Mouse (Mus musculus): Measurements from ENCODE around the gene Med24.

Gene Med24

DNA sequence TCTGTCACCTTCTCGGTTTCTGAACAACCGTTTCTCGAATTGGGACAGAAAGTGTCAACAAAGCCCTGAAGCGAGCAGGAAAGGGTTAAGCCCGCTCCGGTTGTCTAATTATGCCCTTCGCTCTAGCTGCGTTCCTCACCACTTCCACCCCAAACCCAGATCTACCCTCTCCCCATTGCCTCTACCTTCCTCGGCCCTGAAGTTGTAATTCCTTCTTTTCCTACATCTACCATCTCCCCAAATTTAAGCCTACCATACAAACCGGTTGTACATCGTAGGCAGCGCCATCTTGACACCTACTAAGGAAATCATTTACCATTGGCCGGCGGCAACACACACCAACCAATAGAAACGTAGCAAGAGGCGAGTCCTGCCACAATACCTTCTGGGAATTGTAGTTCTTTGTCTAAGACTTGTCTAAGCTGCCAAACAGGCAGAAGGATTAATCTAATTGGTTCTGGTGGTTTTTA lies at the start of gene Med24:
TSS of gene Med24 (minus strand) at position 317 of the 470 bp plus-strand sequence.
- peak; percentile 67 to 84 for DNase-seq (ENCODE audit: low spot score in 2 of 2)

DNA sequence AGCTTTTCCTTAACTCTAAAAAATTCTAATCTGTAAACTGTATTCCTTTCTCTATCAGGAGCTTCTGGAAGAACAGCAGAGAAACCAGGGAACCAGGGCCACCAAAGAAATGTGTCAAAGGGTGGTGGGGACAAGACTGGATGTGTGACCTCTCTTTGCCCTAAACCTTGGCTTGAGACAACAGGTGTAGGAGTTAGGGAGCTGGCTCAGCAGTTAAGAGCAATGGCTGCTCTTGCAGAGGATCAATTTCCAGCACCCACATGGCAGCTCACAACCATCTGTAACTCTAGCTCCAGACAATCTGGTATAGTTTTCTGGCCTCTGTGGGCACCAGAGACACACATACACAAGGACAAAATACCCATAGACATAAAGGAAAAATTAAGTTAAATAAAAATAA lies 48.7 kb upstream of the Med24 start:
- DNase-seq (ENCODE audit: low spot score in 2 of 2), result no peak

DNA sequence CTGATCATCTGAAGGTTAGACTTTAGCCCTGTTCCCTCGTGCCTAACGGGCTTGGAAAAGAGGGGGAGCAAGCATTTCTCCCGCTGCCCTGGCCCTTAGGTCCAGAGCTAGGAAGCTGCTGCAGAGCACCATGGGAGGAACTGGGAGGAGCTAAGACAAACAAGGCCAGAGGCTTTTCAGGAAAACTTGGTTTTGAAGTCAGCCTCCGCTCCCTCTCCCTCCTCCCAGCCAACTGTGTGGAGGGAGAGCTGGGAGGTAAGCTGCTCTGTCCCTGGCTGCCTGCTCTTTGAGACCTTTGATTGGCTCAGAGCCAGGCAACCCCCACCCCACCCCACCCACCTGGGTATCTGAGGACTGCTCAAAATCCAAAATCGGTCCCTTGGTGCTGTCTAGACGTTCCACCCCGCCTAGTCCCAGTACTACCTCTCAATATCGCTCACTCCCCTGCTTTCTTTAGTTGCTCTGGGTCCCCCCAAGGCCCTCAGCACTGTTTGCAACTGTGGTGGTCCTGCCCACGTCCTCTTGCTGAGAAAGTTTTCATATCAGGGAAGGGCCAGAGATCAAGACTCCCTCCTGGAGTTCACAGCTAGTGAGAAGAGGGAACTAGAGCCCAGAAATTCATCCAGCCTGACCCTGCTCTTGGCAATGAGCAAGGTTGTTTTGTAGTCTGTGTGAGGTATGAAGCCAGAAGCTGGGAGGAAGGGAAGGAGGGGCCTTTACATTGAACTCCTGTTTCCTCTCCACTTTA lies 47.8 kb upstream of the Med24 start:
- no peak for DNase-seq (ENCODE audit: low spot score in 2 of 2)

DNA sequence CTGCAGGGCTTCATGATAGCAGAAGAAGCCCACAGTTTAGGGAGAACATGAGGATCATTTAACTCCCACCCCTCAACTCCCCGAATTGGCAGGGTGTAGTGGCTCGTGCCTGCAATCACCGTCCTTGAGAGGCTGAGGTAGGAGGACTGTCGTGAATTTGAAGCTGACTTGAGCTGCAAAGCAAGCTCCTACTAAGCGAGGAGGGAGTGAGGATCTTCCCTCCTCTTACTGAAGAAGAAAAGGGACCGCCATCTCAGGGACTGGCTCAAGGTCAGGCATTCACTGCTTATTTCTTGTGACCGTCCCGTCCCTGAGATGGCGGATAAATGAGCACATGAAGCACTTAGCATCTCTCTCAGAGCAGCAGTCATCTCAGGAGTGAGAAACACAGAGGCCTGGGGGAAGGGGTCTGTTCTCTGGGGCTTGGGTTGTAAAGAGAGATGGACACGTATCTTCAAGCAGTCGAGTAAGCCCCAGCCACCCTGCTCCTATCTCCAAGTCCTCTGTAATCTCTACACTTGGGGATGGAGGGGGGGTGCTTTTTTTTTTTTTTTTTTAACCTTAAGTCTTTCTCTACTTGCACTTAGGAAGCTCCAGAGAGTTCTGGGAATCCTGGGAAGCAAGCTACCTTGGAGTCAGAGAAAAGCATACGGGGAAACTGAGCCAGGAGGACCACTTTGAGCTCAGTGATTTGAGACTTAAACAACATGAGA lies 47.0 kb upstream of the Med24 start:
- DNase-seq (ENCODE audit: low spot score in 2 of 2), result no peak

DNA sequence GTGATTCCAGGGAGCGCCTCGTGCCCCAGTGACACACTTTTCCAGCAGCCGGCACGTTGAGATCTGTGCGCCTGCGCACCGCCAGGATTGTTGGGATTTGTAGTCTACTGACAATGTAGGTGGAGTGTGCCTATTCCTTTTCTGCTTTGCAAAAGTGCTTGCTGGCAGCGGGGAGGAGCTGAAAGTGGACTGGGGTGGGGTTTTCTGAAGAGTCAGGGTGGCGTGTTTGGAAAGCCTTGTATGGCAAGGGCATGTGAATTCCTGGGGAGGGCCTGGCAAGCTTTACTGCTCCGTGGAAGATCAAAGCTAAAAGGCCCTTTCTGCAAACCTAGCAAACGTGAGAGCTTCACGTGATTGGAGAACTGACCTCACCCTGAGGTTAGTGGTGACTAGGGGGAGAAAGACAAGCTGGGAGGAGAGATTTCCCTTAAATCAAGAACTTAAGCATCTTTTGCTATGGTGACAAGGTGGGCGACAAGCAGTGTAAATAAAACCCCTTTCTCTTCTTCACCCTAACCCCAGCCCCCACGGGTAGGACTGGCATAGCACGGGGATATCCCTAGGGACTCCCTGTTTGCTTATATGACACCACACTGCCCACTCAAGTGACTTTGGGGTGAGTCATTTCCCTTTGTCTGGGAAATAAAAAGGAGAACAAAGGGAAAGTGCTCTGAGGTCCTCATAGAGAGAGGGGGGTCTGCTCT lies 46.3 kb upstream of the Med24 start:
- peak; percentile 60 to 85 for DNase-seq (ENCODE audit: low spot score in 2 of 2)

DNA sequence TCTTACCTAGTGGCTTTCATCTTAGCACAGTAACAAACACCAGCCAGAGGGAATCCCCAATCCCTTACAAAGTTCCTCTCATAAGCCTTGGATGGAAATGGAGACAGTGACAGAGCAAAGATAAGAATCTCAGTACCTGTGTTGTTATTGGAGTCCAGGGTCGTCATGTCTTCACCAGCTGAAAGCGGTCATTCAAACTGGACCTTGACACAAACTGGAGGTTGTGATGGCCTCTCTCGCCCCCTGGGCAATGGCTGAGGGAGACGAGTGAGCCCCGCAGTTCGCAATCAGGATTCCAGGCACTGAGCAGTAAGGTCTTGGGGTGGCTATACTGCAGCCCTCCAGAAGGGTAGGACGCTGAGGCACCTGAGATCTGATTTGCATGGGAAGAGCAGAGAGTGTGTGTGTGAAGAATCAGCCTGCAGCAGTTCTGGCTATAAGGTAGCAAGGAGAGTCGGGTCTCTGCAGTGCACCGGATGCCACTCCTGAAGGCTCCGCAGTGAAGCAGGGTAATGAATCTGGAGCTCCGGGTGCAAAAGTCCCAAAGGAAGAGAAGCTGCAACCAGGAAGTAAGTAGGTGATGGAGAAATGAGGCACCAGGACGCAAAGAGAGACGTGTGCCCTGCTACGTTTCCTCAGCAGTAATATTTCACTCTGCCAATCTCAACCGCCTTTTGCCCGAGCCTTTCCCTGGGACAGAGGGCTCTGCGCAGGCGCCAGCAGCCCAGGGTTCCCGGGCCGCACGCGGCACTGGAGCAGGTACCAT lies 45.5 kb upstream of the Med24 start, which contains the start of gene Nr1d1:
TSS of gene Nr1d1 (minus strand) at position 752 of the 766 bp plus-strand sequence.
- no peak for DNase-seq (ENCODE audit: low spot score in 2 of 2)

DNA sequence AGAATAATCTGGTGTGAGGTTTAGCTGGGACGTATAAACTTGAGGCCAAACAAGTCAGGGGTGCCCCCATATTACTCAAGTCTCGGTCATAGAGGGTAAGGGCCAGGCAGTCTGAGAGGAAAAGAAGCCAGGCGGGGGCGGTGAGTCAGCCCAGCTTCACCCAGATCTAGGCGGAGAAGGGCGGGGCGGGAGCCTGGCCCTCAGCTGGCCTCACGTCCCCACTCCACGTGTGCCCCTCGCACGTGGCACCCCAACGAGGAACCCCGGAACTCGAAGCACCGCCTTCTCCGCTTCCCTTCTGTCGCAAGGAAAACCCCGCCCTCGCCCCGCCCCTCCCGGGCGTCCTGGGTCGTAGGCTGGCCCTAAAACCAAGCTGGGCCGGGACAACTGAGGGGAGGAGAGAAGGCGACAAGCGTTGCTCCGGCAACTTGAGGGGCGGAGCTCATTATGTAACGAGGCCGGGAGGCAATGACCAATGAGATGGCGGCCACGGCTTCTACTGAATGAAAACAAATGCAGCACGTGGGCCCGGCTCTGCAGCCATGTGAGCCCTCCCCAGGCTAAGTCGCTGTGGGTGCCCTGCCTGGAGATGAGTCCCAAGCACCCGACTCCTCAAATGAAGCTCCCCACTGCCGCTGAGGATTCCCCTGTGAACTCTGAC lies 44.5 kb upstream of the Med24 start:
- peak; percentile 92 to 96 for DNase-seq (ENCODE audit: low spot score in 2 of 2)

DNA sequence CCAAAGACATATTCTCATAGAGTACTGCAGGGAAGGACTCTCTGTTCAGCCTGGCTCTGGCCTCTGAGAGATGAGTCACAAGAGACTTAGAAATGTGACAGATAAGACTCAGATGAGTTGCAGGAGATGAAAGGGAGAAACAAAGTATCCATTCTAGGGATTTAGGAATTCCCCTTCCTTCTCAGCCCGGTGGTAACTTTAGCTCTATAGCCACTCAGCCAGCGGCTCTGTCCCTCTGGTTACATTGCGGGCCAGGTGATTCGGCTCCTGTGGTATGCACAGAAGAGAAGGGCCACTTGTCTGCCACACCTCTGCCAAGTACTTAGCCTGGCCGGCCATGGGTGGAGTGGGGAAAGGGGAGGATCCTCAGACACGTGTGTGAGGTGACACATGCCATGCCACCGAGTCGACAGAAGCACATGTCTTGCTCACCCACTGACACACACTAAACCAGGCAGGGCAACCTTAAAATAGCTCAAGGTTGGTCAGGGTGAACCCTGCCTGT lies 43.5 kb upstream of the Med24 start:
- no peak for DNase-seq (ENCODE audit: low spot score in 2 of 2)

DNA sequence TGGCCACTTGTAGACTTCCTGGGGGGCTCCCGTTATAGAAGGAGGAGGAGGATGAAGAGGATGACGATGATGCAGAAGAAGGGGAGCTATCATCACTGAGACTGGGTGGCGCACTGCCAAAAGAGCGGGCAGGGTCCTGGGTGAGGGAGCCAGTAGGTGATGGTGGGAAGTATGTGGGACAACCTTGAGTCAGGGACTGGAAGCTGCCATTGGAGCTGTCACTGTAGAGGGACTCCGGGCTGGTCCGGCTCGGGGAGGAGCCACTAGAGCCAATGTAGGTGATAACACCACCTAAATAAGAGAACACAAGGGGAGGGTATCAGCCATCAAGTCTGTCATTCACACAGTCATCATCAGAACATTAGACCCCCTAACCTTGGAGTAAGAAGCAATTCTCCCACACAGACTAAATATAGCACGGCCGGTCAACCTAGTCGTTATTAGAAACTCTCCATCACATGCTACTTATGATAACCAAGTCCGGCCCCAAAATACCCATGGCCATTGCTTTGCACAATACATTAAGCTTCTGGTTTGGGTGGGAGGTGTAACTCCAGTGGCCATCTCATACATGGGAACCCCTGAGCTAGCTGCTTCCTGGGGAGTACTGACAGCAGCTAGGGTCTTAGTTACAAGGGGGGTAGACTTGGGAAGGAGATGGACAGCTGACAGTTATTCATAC lies 42.8 kb upstream of the Med24 start:
- DNase-seq (ENCODE audit: low spot score in 2 of 2), result no peak

DNA sequence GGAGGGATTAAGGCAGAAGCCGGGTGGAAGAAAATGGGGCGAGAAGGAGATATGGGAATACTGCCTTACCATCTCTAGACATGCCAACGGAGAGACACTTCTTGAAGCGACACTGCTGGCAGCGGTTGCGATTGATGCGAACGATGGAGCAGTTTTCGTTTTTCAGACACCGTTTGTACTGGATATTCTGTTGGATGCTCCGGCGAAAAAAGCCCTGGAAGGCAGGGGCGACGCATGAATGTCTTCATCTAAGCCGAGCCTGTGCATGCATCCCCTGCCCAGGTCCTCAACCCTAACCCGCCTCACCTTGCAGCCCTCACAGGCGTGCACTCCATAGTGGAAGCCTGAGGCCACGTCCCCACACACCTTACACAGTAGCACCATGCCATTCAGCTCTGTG lies 41.9 kb upstream of the Med24 start:
- DNase-seq (ENCODE audit: low spot score in 2 of 2), result no peak

DNA sequence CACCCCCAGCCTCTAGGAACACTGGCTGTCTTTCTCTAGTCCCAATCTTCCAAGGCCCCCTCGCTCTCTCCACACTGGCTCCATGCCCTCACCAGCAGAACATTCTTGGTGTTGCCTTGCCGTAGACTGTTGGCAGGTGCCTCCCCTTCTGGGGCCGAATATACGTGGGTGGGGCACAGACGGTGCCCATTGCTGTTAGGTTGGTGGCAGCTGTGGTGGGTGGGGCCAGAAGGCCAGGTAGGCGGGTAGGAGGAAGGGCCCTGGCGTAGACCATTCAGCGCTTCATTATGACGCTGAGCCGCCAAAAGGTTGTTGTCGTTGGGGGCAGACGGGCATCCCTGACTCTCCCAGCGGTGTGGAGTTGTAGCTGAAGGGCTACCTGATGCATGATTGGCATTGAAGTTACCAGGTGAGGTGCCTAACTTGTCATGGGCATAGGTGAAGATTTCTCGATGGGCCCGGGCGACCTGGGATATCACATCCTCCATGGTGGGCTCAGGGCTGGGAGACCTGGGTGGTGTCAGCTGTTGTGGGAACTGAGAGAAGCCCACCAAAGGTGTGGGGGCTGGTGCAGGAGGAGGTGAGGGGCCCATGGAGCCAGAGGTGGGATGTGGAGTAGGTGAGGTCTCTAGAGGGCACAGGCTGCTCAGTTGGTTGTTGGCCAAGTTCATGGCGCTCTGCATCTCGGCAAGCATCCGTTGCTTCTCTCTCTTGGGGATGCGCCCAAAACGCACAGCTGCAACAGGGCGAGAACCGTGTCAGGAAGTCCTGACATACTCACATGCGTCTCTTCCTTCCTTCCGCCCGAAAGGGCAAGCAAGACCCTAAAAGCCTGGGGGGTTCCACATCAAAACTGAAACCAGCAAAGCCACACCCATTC lies 41.1 kb upstream of the Med24 start:
- peak in 1 of 2 experiments; percentile 53 for DNase-seq (ENCODE audit: low spot score in 2 of 2)

DNA sequence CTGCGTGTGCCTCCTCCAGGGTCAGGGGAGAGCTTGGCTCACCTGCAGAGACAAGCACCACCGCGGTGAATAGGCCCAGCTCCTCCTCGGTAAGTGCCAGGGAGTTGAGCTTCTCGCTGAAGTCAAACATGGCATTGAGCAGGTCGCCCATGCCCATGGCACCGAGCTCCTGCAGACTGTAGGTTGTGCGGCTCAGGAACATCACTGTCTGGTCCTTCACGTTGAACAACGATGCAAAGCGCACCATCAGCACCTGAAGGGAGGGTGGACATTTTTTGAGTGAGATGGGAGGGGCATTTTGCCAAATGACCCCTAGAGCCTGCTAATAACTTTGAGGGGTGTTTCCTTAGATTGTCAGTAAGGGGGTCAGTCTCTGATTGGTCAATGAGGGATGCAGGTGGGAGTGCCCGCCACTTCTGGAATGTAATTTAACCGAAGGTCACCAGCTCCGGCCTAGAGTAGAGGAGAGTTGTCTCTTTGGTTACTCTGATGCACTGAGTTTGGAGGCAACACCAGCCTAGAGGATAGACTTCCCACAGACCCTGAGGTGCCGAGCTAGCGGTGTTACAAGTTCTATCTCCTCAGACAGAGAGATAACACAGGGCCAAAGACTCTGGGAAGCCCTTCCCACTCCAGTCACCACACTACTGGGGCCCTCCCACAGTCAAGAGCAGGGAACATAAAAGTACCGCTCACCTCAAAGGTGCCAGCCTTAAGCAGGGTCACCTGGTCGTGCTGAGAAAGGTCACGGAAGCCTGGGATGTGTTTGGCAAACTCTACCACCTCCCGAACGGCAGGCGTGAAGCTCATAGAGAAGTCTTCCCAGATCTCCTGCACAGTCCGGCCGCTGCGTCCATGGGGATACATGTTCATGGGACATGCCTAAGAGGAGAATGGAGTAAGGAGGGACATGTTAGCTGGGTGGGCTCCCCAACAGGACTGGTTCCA lies 40.0 kb upstream of the Med24 start:
- no peak for DNase-seq (ENCODE audit: low spot score in 2 of 2)

DNA sequence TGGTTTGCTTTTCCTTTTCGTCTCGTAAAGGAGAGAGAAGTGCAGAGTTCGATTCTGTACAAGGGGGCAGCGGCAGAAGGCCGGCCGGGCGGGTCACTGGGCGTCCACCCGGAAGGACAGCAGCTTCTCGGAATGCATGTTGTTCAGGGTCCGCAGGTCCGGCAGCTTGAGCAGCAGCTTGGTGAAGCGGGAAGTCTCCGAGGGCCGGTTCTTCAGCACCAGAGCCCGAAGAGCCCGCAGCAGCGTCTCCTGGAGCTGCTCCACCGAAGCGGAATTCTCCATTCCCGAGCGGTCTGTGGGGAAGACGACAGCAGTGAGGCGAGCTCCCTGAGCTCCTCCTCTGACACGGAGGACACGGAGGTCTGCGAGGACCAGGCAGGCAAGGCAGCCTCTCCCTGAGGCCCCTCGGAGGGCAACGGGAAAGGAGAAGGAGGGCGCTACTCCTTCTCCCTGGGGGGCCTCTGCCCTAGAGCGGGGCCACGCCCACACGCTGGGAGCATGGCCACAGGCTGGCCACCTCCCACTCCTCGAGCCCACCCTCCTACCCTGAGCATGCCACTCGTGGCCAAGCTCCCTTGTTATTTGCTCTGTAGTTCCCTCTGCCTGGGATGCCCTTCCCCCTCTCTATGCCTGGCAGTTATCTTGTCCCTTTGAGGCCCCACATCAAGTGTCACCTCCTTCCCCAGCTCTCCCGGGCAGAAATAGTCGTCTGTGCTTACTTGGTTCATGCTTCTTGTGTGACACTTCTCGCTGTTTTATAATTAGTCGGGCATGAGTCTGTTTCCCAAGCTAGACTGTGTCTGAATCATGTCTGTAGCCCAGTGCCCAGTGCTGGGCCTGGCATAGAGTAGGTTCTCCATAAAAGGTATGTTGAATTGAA lies 39.1 kb upstream of the Med24 start:
- no peak for DNase-seq (ENCODE audit: low spot score in 2 of 2)

DNA sequence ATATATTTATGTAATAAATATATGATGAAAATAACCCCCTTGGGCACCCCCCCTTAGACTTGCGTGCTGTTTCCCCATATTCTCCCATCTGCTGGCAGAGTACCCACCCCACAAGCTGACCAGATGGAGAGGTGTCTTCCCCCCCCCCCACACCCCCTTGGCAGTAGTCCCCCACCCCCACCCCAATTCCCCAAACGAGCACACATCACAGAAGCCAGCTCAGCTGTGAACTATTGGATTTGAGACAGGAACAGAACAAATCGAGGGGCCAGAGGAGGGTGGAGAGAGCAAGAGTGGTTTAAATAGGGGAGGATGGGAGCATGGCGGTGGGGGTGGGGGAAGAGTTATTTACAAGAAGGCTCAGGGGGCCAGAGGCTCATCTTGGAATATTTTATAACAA lies 38.5 kb upstream of the Med24 start:
- no peak for DNase-seq (ENCODE audit: low spot score in 2 of 2)

DNA sequence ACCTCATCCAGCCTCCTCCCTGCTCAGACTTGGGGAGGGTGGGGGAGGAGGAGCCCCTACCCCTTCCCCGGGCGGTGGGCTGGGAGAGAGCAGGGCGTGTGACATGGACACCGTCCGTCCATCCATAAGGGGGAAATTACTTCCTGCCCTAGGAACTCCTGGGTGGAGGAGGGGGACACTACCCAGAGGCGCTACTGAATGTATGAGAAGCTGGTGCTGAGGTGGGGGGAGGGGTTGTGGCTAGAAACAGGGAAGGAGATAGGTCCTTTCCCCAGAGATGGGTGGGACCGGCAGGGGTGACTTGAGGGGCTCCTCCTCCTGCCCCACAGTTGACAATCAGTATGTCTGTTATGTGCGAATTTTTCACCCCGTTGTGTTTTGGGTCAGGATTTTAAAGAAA lies 38.0 kb upstream of the Med24 start:
- peak in 1 of 2 experiments; percentile 68 for DNase-seq (ENCODE audit: low spot score in 2 of 2)

DNA sequence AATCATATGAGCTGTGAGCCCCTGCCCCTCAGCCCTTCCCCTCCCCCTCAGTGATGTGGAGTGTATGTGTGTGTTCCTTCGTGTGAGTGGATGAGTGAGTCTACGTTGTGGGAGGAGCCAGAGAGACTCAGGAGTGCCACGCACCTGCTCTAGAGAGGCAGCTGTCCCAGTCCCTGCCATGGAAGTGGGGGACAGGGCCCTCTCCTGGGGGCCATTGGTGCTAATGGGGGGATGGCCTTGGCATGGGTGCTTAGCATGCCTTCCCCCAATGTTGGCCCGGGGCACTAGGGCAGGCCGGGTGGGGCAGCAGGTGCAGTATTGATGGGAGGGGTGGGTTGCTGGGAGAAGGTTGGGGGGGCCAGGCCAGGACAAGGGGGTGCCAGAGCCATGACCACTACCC lies 37.6 kb upstream of the Med24 start:
- no peak for DNase-seq (ENCODE audit: low spot score in 2 of 2)

DNA sequence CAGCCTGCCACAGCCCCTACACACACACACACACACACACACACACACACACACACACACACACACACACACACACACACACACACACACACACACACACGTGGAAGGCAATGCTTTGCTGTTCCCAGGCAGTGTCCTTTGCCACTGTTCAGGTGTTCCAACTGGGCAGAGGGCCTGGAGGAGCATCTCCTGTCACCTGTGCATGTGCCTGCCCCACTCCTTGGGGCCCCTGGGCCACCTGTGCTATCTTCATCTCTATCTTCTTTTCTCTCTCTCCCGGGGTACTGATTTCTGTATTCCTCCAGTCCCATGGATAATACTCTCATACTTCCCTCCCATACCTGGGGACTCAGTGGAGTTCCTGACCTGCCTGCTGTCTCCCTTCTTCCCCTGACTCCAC lies 37.1 kb upstream of the Med24 start:
- no peak for DNase-seq (ENCODE audit: low spot score in 2 of 2)

Data from spleen, postnatal 10 days (tissue).